Mouse (Mus musculus) embryonic stem cell, embryonic (primary cell): ENCODE measurements around the gene Mycl.
"Not testable (repeated sequence)": the region's sequence is repeated elsewhere in the genome, so short reads cannot be mapped to it uniquely, and the experiment has no call there.

Source experiments
- CTCF ChIA-PET, 4 experiments: fragments of 300-600 bp in 2 of 4; fragments of 350-600 bp in 2 of 4; sonication (Branson Sonifier 250); formaldehyde crosslinking; loops; one replicate each; lab custom pipeline; 2022; ENCODE audit warnings: inconsistent platforms in 2 of 4; lab: Charles Lee
- POLR2A ChIA-PET, 4 experiments: fragments of 300-600 bp in 2 of 4; fragments of 350-600 bp in 2 of 4; sonication (Branson Sonifier 250); formaldehyde crosslinking; loops; one replicate each; lab custom pipeline; 2022; ENCODE audit warnings: antibody characterized with exemption in 4 of 4, inconsistent platforms in 1 of 4; lab: Charles Lee

Mycl gene

DNA sequence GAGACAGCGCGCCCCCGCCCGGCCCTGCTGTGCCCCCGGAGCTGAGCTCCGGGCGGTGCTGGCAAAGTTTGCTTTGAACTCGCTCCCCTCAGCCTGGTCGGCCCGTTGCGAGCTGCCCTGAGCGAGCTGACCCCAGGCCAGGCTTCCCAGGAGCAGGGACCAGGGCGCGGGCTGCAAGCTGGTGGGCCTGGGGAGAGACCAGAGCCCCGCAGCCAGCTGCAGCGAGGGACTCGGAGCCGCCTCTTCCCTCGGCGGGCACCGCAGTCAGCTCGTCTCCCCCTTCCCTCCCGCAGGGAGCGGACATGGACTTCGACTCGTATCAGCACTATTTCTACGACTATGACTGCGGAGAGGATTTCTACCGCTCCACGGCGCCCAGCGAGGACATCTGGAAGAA, 767 bp downstream of the Mycl start:
- ChIA-PET CTCF (interaction anchor here (0.5 to 2.6 kb wide), 49 partner anchors 9 to 259 kb away, joined by 3 to 35 read pairs (median 6); partner anchors contain the start of genes Trit1 (in 2 of the 4) and Cap1 (in 1 of the 4)), POLR2A (interaction anchor here (0.5 to 13.8 kb wide), 39 partner anchors 9 to 175 kb away, joined by 3 to 190 read pairs (median 5); partner anchors contain the start of genes Trit1 (in 3 of the 4), Cap1 (in 2 of the 4), Ppie (in 2 of the 4) and Mfsd2a (in 1 of the 4))

DNA sequence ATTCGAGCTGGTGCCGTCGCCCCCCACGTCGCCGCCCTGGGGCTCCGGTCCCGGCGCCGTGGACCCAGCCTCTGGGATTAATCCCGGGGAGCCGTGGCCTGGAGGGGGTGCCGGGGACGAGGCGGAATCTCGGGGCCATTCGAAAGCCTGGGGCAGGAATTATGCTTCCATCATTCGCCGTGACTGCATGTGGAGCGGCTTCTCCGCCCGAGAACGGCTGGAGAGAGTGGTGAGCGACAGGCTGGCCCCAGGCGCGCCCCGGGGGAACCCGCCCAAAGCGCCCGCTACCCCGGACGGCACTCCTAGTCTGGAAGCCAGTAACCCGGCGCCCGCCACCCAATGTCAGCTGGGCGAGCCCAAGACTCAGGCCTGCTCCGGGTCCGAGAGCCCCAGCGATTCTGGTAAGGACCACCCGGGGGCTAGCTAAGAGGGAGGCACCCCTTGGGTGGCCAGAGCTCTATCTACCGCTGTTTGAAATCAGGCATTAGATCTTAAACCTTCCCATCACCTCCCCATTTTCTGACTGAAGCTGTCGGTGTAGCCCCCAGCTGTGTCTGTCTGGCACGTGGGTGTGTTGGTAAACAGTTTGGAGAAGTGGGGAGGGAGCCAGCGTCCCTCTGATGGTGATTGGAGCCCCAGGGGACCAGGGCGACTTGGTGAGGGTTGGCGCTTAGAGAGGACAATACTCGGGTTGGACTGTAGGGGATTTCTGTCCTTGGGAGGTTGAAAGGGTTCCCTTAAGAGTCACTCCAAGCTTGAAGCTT, 1.3 kb downstream of the Mycl start:
- ChIA-PET POLR2A (interaction anchor here (0.5 to 13.8 kb wide), 27 partner anchors 8 to 143 kb away, joined by 3 to 190 read pairs (median 10); partner anchors contain the start of genes Trit1 (in 3 of the 4), Cap1 (in 2 of the 4), Mfsd2a (in 1 of the 4) and Ppie (in 1 of the 4)), CTCF (interaction anchor here (0.5 to 2.6 kb wide), 23 partner anchors 8 to 110 kb away, joined by 3 to 32 read pairs (median 6); partner anchors contain the start of genes Trit1 (in 2 of the 4) and Cap1 (in 1 of the 4))

DNA sequence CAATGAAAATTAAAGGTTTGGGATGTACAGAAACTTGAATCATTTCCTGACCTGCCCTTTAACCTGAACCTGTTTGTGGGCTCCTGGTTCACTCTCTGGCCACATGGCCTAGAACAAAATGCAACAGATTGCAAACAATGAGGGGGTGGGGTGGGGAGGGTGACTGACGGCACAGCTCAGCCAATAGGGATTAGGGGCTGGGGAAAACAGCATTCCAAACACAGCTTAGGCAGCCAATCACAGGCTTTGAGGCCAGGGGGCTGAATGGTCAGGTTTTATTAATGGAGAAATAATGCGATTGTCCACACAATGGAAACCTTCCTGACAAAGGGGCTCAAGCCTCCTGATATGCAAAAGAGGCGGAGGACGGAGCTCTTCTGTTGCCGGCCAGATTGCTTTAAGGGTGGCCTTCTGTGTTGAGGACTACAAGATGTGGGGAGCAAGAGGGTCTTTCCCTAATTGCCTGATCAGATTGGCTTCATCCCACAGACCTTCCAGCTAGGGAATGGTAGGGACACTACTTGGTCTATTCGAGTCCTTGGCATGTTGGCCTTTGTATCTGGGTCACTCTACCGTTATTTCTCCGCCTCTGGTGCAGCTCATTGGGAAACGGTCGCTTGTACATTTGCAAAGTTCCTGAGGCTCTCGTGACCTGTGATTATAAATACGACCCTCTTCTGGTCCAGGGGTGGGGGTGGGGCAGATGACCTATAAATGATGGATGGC, 3.2 kb downstream of the Mycl start:
- CTCF ChIA-PET = interaction anchor here in 3 of 4 experiments (0.5 to 1.7 kb wide), 12 partner anchors 12 to 333 kb away, joined by 3 to 8 read pairs (median 3); partner anchors contain the start of gene Trit1 (in 1 of the 3)
- POLR2A ChIA-PET = interaction anchor here in 3 of 4 experiments (0.7 to 13.8 kb wide), 26 partner anchors 9 to 625 kb away, joined by 3 to 190 read pairs (median 4); partner anchors contain the start of genes Trit1 (in 3 of the 3) and Cap1 (in 2 of the 3)

DNA sequence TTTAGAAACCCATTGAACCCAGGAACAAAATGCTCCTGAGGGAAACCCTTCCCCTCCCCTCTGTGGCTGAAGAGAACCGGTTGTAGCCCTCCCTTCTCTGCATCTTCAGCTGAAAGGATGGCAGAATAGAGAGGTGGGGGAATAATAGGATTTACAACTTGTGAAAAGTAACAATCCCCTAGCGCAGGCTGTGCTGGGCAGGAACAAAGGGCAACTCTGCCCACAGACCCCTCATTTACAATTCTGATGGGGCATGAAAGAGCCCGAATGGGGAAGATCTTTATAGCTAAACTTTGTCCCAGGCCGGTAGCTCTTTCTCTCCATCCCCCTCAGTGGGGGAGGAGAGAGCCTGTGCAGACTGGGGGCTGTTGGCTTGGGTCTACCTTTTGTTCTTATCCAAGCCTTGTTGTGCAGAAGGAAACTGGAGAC, 3.8 kb downstream of the Mycl start:
- CTCF ChIA-PET = interaction anchor here in 3 of 4 experiments (0.6 to 1.7 kb wide), 5 partner anchors 24 to 333 kb away, joined by 3 to 8 read pairs (median 4); no protein-coding TSS in a partner anchor
- POLR2A ChIA-PET = interaction anchor here in 3 of 4 experiments (0.7 to 13.8 kb wide), 24 partner anchors 9 to 624 kb away, joined by 3 to 190 read pairs (median 5); partner anchors contain the start of genes Trit1 (in 3 of the 3) and Cap1 (in 2 of the 3)

DNA sequence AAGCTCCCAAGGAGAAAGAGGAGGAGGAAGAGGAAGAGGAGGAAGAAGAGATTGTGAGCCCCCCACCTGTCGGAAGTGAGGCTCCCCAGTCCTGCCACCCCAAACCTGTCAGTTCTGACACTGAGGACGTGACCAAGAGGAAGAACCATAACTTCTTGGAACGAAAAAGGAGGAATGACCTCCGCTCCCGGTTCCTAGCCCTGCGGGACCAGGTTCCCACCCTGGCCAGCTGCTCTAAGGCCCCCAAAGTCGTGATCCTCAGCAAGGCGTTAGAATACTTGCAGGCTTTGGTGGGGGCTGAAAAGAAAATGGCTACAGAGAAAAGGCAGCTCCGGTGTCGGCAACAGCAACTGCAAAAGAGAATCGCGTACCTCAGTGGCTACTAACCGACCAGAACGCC, 4.7 kb downstream of the Mycl start:
- CTCF ChIA-PET = interaction anchor here in 1 of 4 experiments (1.4 to 1.7 kb wide), 3 partner anchors 9 to 89 kb away, joined by 3 to 4 read pairs (median 4); no protein-coding TSS in a partner anchor
- POLR2A ChIA-PET = interaction anchor here (0.6 to 13.8 kb wide), 17 partner anchors 9 to 504 kb away, joined by 3 to 190 read pairs (median 4); partner anchors contain the start of genes Cap1 (in 2 of the 4) and Trit1 (in 2 of the 4)

GRCm38 (mm10) chr4:123000617-123001342, 5.3 kb downstream of the Mycl start:
- POLR2A ChIA-PET = interaction anchor here (0.6 to 13.8 kb wide), 21 partner anchors 9 to 504 kb away, joined by 3 to 190 read pairs (median 3); partner anchors contain the start of genes Trit1 (in 4 of the 4) and Cap1 (in 2 of the 4)
- CTCF ChIA-PET = interaction anchor here in 2 of 4 experiments (0.5 to 1.5 kb wide), 4 partner anchors 8 to 57 kb away, joined by 3 to 5 read pairs (median 4); no protein-coding TSS in a partner anchor

GRCm38 (mm10) chr4:123005054-123005966, 9.9 kb downstream of the Mycl start:
- ChIA-PET CTCF (interaction anchor here (0.6 to 2.6 kb wide), 7 partner anchors 10 to 95 kb away, joined by 3 to 11 read pairs (median 4); partner anchors contain the start of gene Mycl (in 3 of the 4)), POLR2A (interaction anchor here (0.6 to 13.8 kb wide), 17 partner anchors 8 to 120 kb away, joined by 3 to 190 read pairs (median 5); partner anchors contain the start of genes Trit1 (in 4 of the 4), Mycl (in 3 of the 4) and Cap1 (in 1 of the 4))

DNA sequence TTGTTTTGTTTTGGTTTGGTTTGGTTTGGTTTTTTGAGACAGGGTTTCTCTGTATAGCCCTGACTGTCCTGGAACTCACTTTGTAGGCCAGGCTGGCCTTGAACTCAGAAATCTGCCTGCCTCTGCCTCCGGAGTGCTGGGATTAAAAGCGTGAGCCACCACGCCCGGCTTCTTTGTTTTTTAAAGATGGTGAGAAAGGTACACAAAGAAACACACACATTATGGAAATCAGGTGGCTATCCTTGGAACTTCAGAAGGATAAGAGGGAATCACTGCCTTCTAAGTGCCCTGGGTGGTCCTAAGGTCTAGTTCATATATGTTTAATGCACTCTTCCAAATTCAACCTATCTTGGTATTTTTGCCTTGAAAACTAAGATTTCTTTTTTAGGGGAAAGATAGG, 17.0 kb downstream of the Mycl start:
- CTCF ChIA-PET = not testable (repeated sequence)
- POLR2A ChIA-PET = interaction anchor here in 1 of 4 experiments (1.0 to 7.8 kb wide), 2 partner anchors 9 to 11 kb away, joined by 3 to 190 read pairs; partner anchors contain the start of gene Mycl

DNA sequence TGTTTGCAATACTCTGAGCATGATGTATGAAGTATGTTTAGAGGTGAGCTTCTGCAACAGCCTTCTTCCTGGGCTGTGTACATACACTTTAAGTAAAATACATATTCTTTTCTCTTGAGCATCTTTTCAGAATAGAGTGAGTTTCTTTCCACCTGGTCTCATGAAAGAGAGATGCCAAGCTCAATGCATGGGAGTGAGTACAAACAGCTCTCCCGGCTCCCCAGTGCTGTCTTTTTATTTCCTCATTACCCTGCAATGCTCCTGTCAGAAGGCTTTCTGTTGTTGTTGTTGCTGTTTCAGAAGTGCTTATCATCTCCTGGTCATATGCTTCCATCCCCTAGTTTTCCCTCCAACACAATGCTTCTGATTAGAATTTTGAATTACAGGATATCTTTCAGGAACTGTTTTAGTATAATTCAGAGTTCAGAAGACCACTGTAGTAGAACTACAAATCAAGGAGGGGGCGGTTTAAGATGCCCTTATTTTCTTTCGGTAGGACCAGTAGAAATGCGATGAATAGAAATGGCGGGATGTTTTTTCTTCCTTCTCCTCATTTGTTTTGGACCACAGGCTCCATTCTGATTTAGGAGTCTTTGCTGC, 18.0 kb downstream of the Mycl start:
- ChIA-PET CTCF (interaction anchor here in 1 of 4 experiments (2.0 kb wide), 1 partner anchor 18 kb away, joined by 5 read pairs; the partner anchor contains the start of gene Mycl), POLR2A (interaction anchor here in 2 of 4 experiments (0.8 to 7.8 kb wide), 6 partner anchors 8 to 122 kb away, joined by 3 to 190 read pairs (median 3); partner anchors contain the start of gene Mycl (in 2 of the 2))

GRCm38 (mm10) chr4:123013949-123014406, 18.5 kb downstream of the Mycl start:
- CTCF ChIA-PET = interaction anchor here in 2 of 4 experiments (0.7 to 2.0 kb wide), 2 partner anchors 19 to 63 kb away, joined by 3 to 5 read pairs; partner anchors contain the start of gene Mycl (in 1 of the 2)
- POLR2A ChIA-PET = interaction anchor here in 2 of 4 experiments (1.1 to 7.8 kb wide), 4 partner anchors 9 to 123 kb away, joined by 3 to 190 read pairs (median 58); partner anchors contain the start of gene Mycl (in 2 of the 2)

DNA sequence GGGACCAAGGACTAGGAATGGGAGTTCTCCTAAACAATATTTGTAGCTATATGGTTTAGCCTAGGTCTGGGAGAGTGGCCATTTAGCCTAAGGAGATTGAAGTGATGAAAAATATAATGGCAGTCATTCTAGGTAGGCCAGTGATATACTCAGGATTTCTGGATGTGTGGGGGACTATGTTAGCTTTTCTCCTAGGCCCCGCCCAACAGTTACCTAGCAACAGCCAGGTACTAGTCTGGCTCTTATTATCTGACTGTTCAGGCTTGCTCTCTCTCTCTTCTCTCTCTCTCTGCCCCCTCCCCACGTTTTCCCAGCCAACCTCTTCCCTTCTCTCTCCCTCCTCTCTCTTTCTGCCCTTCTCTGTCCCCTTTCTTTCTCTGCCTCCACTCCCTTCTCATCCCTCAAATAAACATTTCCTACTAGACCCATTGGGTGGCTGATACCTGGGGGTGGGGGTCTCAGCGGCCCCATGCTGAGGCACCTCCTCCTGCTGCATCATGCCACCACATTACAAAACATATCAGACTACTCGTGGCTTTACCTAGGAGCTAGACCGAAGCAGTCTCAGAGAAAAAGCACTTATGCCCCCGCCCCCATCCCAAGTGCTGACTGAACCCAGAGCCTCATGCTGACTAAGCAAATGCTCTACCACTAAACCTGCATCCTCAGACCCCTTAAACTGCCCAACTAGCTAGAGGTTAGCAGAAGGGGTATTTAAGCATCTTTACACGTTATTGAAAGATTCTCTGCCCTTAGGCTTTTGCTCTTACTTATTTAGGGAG, 19.2 kb downstream of the Mycl start:
- CTCF ChIA-PET = interaction anchor here in 2 of 4 experiments (0.7 to 2.0 kb wide), 2 partner anchors 19 to 64 kb away, joined by 3 to 5 read pairs; partner anchors contain the start of gene Mycl (in 1 of the 2)
- POLR2A ChIA-PET = interaction anchor here in 3 of 4 experiments (1.0 to 7.8 kb wide), 8 partner anchors 10 to 107 kb away, joined by 3 to 190 read pairs (median 6); partner anchors contain the start of gene Mycl (in 2 of the 3)

DNA sequence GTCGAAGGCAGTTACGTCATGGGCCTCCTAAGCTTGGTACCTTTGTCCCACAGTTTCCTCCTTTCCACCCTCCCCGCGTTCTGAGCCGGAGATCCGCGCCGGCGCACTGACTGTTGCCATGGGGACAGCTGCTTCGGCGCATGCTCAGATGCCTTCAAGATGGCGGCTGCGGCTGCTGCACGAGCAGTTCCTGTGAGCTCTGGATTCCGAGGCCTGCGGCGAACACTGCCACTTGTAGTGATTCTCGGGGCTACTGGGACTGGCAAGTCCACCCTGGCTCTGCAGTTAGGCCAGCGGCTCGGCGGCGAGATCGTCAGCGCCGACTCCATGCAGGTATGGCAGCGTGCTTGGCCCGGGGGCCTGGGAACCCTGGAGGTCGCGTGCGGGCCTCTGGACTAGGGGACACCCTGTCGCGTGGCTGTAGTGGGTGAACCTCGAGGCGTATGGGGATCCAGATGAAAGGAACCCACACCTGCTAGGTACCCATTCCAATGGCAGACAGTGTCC, 21.1 kb downstream of the Mycl start, which contains the start of gene Trit1:
Gene Trit1 (plus strand): TSS at position 147 of the 507 bp plus-strand sequence.
- CTCF ChIA-PET = interaction anchor here (0.7 to 1.3 kb wide), 11 partner anchors 8 to 55 kb away, joined by 3 to 8 read pairs (median 4); partner anchors contain the start of gene Mycl (in 3 of the 4)
- POLR2A ChIA-PET = interaction anchor here (0.5 to 7.8 kb wide), 33 partner anchors 9 to 269 kb away, joined by 3 to 190 read pairs (median 4); partner anchors contain the start of genes Mycl (in 3 of the 4), Cap1 (in 2 of the 4) and Ppie (in 2 of the 4)

DNA sequence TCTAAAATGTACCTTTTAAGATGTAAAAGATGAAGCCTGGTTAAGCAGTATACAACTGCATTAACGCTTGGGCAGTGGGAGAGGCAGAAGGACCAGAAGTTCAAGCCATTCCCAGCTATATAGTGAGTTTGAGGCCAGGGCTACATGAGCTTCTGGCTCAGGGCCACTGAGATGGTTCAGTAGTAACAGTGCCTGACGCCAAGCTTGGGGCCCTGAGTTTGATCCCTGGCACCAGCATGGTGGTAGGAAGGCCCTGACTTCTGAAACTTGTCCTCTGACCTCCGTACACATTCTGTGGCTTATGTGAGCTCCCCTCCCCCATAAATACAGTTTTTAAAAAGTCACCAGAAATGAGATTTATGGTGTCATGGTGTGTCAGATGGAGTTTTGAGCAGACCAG, 26.1 kb downstream of the Mycl start:
- CTCF ChIA-PET = interaction anchor here in 3 of 4 experiments (0.6 to 4.6 kb wide), 6 partner anchors 9 to 168 kb away, joined by 3 to 32 read pairs (median 7); partner anchors contain the start of gene Mycl (in 2 of the 3)
- POLR2A ChIA-PET = interaction anchor here (0.6 to 4.5 kb wide), 20 partner anchors 8 to 539 kb away, joined by 3 to 31 read pairs (median 4); partner anchors contain the start of genes Mycl (in 2 of the 4) and Mfsd2a (in 1 of the 4)
